Comparison of ENCODE assay signal across 22 mouse cellular contexts in the genomic region with DNA sequence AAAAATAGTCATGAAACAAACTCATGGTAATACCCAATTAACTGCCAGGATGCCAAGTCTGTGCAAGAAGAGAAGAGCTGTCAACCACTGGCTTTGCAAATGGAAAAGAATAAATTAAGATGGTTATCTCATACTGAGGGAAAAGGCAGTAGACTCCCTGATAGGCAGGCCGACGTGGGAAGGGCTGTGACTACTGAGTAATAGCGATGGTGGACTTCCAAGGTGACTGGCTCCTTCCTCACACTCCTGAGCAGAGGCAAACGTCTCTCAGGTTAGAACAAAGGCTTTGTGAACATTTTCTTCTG. TPM values are rescaled to one million over a fixed set of nuclear protein-coding genes. Genes with fewer than 3 reads are reported as not detected.
DNase-seq lines count a peak whose midpoint lies in the region; ATAC-seq and TF ChIP-seq lines count a peak whose summit lies in the region.
"Had no signal": no experiment of that assay in that cellular context is flagged by ENCODE, and none has a peak within 500 bp of the region (broad histone marks: within the 10 kb centered on the region; RNA-seq: fewer than 3 reads in every experiment).

No protein-coding gene starts in this region.

- H3K9me3 ChIP-seq in heart, embryonic 10.5 days: no peaks in the 10 kb centered on the region
- no peaks in the 10 kb centered on the region for H3K9me3 ChIP-seq in heart, embryonic 11.5 days (replicated peaks; ENCODE audit: control insufficient read depth, low read length)
- H3K9me3 ChIP-seq in midbrain, embryonic 10.5 days (replicated peaks): no peaks in the 10 kb centered on the region
- no peaks in the 10 kb centered on the region for H3K9me3 ChIP-seq in midbrain, embryonic 15.5 days
- no peaks in the 10 kb centered on the region for H3K9me3 ChIP-seq in liver, embryonic 13.5 days (replicated peaks)
- H3K9me3 ChIP-seq in stomach, postnatal 0 days (ENCODE audit: control insufficient read depth, low read length): no peaks in the 10 kb centered on the region

- ATAC-seq in heart, embryonic 11.5 days (replicated peaks; ENCODE audit: insufficient number of reproducible peaks, low FRiP score, low TSS enrichment): no peak
- ATAC-seq in midbrain, embryonic 15.5 days (replicated peaks): no peak
- no peak for ATAC-seq in liver, embryonic 13.5 days (ENCODE audit: low read depth)
- peak; percentile 43; the same call in 1 of the 2 replicates for ATAC-seq in stomach, postnatal 0 days (ENCODE audit: low FRiP score, low TSS enrichment)
- ATAC-seq: inflammation-experienced regulatory T-cells, adult 6 months; midbrain, embryonic 16.5 days had no signal

- 68% methylated on average over 4 of the region's 4 CpGs for WGBS in heart, embryonic 10.5 days
- 69% methylated on average over 4 of the region's 4 CpGs for WGBS in heart, embryonic 11.5 days (ENCODE audit: insufficient replicate concordance)
- WGBS in midbrain, embryonic 10.5 days: 81% methylated on average over 4 of the region's 4 CpGs
- WGBS in midbrain, embryonic 15.5 days: 81% methylated on average over 4 of the region's 4 CpGs
- 42% methylated on average over 4 of the region's 4 CpGs for WGBS in liver, embryonic 13.5 days (ENCODE audit: insufficient replicate concordance)
- WGBS in stomach, postnatal 0 days: 43% methylated on average over 4 of the region's 4 CpGs

- no peak for TF ChIP-seq CTCF in stomach, postnatal 0 days (IDR thresholded peaks at IDR 0.05; ENCODE audit: low read depth)

- H3K4me3 ChIP-seq in heart, embryonic 10.5 days: no peak overlapping the region
- H3K4me3 ChIP-seq in heart, embryonic 11.5 days (ENCODE audit: low read depth, low read length): no peak overlapping the region
- no peak overlapping the region for H3K4me3 ChIP-seq in midbrain, embryonic 10.5 days
- H3K4me3 ChIP-seq in midbrain, embryonic 15.5 days: no peak overlapping the region
- H3K4me3 ChIP-seq in liver, embryonic 13.5 days (replicated peaks): no peak overlapping the region
- H3K4me3 ChIP-seq in stomach, postnatal 0 days (ENCODE audit: low read depth, low read length): no peak overlapping the region

- peaks cover 21% of the 10 kb centered on the region for H3K36me3 ChIP-seq in heart, embryonic 10.5 days
- H3K36me3 ChIP-seq in heart, embryonic 11.5 days (ENCODE audit: control insufficient read depth, insufficient read depth, low read length): peaks cover 5% of the 10 kb centered on the region
- peaks cover 22% of the 10 kb centered on the region for H3K36me3 ChIP-seq in midbrain, embryonic 10.5 days
- peaks cover 4% of the 10 kb centered on the region; the same call in 1 of the 2 replicates for H3K36me3 ChIP-seq in midbrain, embryonic 15.5 days (replicated peaks)
- H3K36me3 ChIP-seq in liver, embryonic 13.5 days: peaks cover 17% of the 10 kb centered on the region
- H3K36me3 ChIP-seq in stomach, postnatal 0 days (ENCODE audit: control insufficient read depth, insufficient read depth, low read length): peaks cover 4% of the 10 kb centered on the region; the same call in 1 of the 2 replicates

- H3K4me2 ChIP-seq in heart, embryonic 11.5 days: no peak overlapping the region
- H3K4me2 ChIP-seq in midbrain, embryonic 15.5 days: no peak overlapping the region
- H3K4me2 ChIP-seq in liver, embryonic 13.5 days: no peak overlapping the region
- no peak overlapping the region for H3K4me2 ChIP-seq in stomach, postnatal 0 days (replicated peaks; ENCODE audit: low read depth)

- TF ChIP-seq EP300 in stomach, postnatal 0 days (optimal IDR thresholded peaks at IDR 0.05): no peak

- peak overlapping the region; percentile 71; the same call in 1 of the 2 replicates for H3K27ac ChIP-seq in heart, embryonic 10.5 days
- H3K27ac ChIP-seq in heart, embryonic 11.5 days (ENCODE audit: low read depth, low read length): no peak overlapping the region
- peak overlapping the region; percentile 80 for H3K27ac ChIP-seq in midbrain, embryonic 10.5 days (replicated peaks)
- H3K27ac ChIP-seq in midbrain, embryonic 15.5 days: no peak overlapping the region
- H3K27ac ChIP-seq in liver, embryonic 13.5 days: peak overlapping the region; percentile 85
- peak overlapping the region; percentile 69 for H3K27ac ChIP-seq in stomach, postnatal 0 days (replicated peaks)

- H3K4me1 ChIP-seq in heart, embryonic 10.5 days: peaks cover 20% of the 10 kb centered on the region
- H3K4me1 ChIP-seq in heart, embryonic 11.5 days (ENCODE audit: control insufficient read depth, insufficient read depth, low read length): peaks cover 8% of the 10 kb centered on the region
- peaks cover 38% of the 10 kb centered on the region for H3K4me1 ChIP-seq in midbrain, embryonic 10.5 days
- peaks cover 34% of the 10 kb centered on the region for H3K4me1 ChIP-seq in midbrain, embryonic 15.5 days
- H3K4me1 ChIP-seq in liver, embryonic 13.5 days (replicated peaks): peaks cover 55% of the 10 kb centered on the region
- peaks cover 2% of the 10 kb centered on the region; the same call in 1 of the 2 replicates for H3K4me1 ChIP-seq in stomach, postnatal 0 days (replicated peaks; ENCODE audit: control insufficient read depth, insufficient read depth)

- H3K9ac ChIP-seq in heart, embryonic 11.5 days (ENCODE audit: low read depth, low read length): no peak overlapping the region
- H3K9ac ChIP-seq in midbrain, embryonic 15.5 days: no peak overlapping the region
- no peak overlapping the region for H3K9ac ChIP-seq in liver, embryonic 13.5 days
- no peak overlapping the region for H3K9ac ChIP-seq in stomach, postnatal 0 days (ENCODE audit: low read length)

- no peaks in the 10 kb centered on the region for H3K27me3 ChIP-seq in heart, embryonic 10.5 days (ENCODE audit: insufficient read depth, poor library complexity, severe bottlenecking)
- H3K27me3 ChIP-seq in heart, embryonic 11.5 days (ENCODE audit: control insufficient read depth, insufficient read depth, low read length): no peaks in the 10 kb centered on the region
- H3K27me3 ChIP-seq in midbrain, embryonic 10.5 days (ENCODE audit: low read depth, poor library complexity, severe bottlenecking): no peaks in the 10 kb centered on the region
- no peaks in the 10 kb centered on the region for H3K27me3 ChIP-seq in midbrain, embryonic 15.5 days (replicated peaks)
- no peaks in the 10 kb centered on the region for H3K27me3 ChIP-seq in liver, embryonic 13.5 days
- no peaks in the 10 kb centered on the region for H3K27me3 ChIP-seq in stomach, postnatal 0 days (ENCODE audit: control insufficient read depth, insufficient read depth, low read length)

- no peak for DNase-seq in heart, embryonic 10.5 days (ENCODE audit: low spot score)
- no peak for DNase-seq in midbrain, embryonic 10.5 days (ENCODE audit: low spot score)
- no peak for DNase-seq in liver, embryonic 13.5 days
- DNase-seq in stomach, postnatal 0 days (ENCODE audit: low spot score): peak; percentile 53
- no peak for DNase-seq in adrenal gland, postnatal 14 days
- DNase-seq in adrenal gland, postnatal 10 days: no peak
- DNase-seq: adrenal gland, adult 8-10 months; B cell, adult 2 months; cerebellum, postnatal 14 days; gastrocnemius, postnatal 36 days; lung, adult 2 months; lung, postnatal 4 days had no signal

RNA-seq across cellular contexts. Expression of a gene that starts 1.5 kb away (rescaled TPM):
- polyA plus RNA-seq in heart, embryonic 10.5 days (2016; fragmentation: Nextera tagmentation; extraction: Ambion mirVana): 220 and 253 TPM in 2 replicates
- polyA plus RNA-seq in heart, embryonic 11.5 days (2014; fragmentation: Nextera tagmentation; extraction: Ambion mirVana): 165 and 178 TPM in 2 replicates
- 366 and 381 TPM in 2 replicates for polyA plus RNA-seq in midbrain, embryonic 10.5 days (2016; fragmentation: Nextera tagmentation; extraction: Ambion mirVana)
- 461 and 488 TPM in 2 replicates for polyA plus RNA-seq in midbrain, embryonic 15.5 days (2015; fragmentation: Nextera tagmentation; extraction: Ambion mirVana)
- 274 and 295 TPM in 2 replicates for polyA plus RNA-seq in liver, embryonic 13.5 days (2015; fragmentation: Nextera tagmentation; extraction: Ambion mirVana)
- polyA plus RNA-seq in stomach, postnatal 0 days (2015; fragmentation: Nextera tagmentation; extraction: Ambion mirVana): 372 and 379 TPM in 2 replicates
- total RNA-seq in adrenal gland, postnatal 14 days (2021): 99.6 and 157 TPM in 2 replicates
- total RNA-seq in adrenal gland, postnatal 10 days (2021): 10 to 100 TPM; 56.9 to 70.2 TPM

RNA-seq across cellular contexts. Expression of a gene that starts 2.3 kb away (rescaled TPM):
- polyA plus RNA-seq in heart, embryonic 10.5 days (2016; fragmentation: Nextera tagmentation; extraction: Ambion mirVana): not detected in 2 replicates
- polyA plus RNA-seq in heart, embryonic 11.5 days (2014; fragmentation: Nextera tagmentation; extraction: Ambion mirVana): not detected in 2 replicates
- polyA plus RNA-seq in midbrain, embryonic 10.5 days (2016; fragmentation: Nextera tagmentation; extraction: Ambion mirVana): not detected in 2 replicates
- 0.11 TPM in 1 of 2 replicates, not detected in the other for polyA plus RNA-seq in midbrain, embryonic 15.5 days (2015; fragmentation: Nextera tagmentation; extraction: Ambion mirVana)
- not detected in 2 replicates for polyA plus RNA-seq in liver, embryonic 13.5 days (2015; fragmentation: Nextera tagmentation; extraction: Ambion mirVana)
- 0.17 TPM in 1 of 2 replicates, not detected in the other for polyA plus RNA-seq in stomach, postnatal 0 days (2015; fragmentation: Nextera tagmentation; extraction: Ambion mirVana)
- total RNA-seq in adrenal gland, postnatal 14 days (2021): not detected in 2 replicates
- total RNA-seq in adrenal gland, postnatal 10 days (2021): not detected
- total RNA-seq: adrenal gland, adult 8-10 months; gastrocnemius, postnatal 36 days; hematopoietic stem cell, adult 5-6 weeks; layer of hippocampus, adult 18-20 months; left cerebral cortex, postnatal 25 days had no signal
- polyA plus RNA-seq: heart, embryonic 14.5 days; inflammation-experienced regulatory T-cells, adult 6 months; lung, adult 2 months; midbrain, embryonic 16.5 days; spleen, adult 2 months; urinary bladder, adult 2 months had no signal

RNA-seq across cellular contexts. Expression of a gene that starts 10.1 kb away (rescaled TPM):
- polyA plus RNA-seq in heart, embryonic 10.5 days (2016; fragmentation: Nextera tagmentation; extraction: Ambion mirVana): 10.1 and 11.6 TPM in 2 replicates
- 7.9 TPM in 2 replicates for polyA plus RNA-seq in heart, embryonic 11.5 days (2014; fragmentation: Nextera tagmentation; extraction: Ambion mirVana)
- polyA plus RNA-seq in midbrain, embryonic 10.5 days (2016; fragmentation: Nextera tagmentation; extraction: Ambion mirVana): 18.2 and 26.1 TPM in 2 replicates
- 111 and 113 TPM in 2 replicates for polyA plus RNA-seq in midbrain, embryonic 15.5 days (2015; fragmentation: Nextera tagmentation; extraction: Ambion mirVana)
- 5.5 and 5.9 TPM in 2 replicates for polyA plus RNA-seq in liver, embryonic 13.5 days (2015; fragmentation: Nextera tagmentation; extraction: Ambion mirVana)
- polyA plus RNA-seq in stomach, postnatal 0 days (2015; fragmentation: Nextera tagmentation; extraction: Ambion mirVana): 19.4 and 22.0 TPM in 2 replicates
- total RNA-seq in adrenal gland, postnatal 14 days (2021): 19.8 and 21.5 TPM in 2 replicates
- total RNA-seq in adrenal gland, postnatal 10 days (2021): 10 to 100 TPM; 19.2 to 23.2 TPM

RNA-seq across cellular contexts. Expression of a gene that starts 32.7 kb away (rescaled TPM):
- 12.4 and 14.7 TPM in 2 replicates for polyA plus RNA-seq in heart, embryonic 10.5 days (2016; fragmentation: Nextera tagmentation; extraction: Ambion mirVana)
- polyA plus RNA-seq in heart, embryonic 11.5 days (2014; fragmentation: Nextera tagmentation; extraction: Ambion mirVana): 5.9 and 8.7 TPM in 2 replicates
- polyA plus RNA-seq in midbrain, embryonic 10.5 days (2016; fragmentation: Nextera tagmentation; extraction: Ambion mirVana): 4.1 and 5.9 TPM in 2 replicates
- 0.05 and 0.14 TPM in 2 replicates for polyA plus RNA-seq in midbrain, embryonic 15.5 days (2015; fragmentation: Nextera tagmentation; extraction: Ambion mirVana)
- polyA plus RNA-seq in liver, embryonic 13.5 days (2015; fragmentation: Nextera tagmentation; extraction: Ambion mirVana): 133 and 136 TPM in 2 replicates
- 6.6 and 6.8 TPM in 2 replicates for polyA plus RNA-seq in stomach, postnatal 0 days (2015; fragmentation: Nextera tagmentation; extraction: Ambion mirVana)
- 1.6 and 15.1 TPM in 2 replicates for total RNA-seq in adrenal gland, postnatal 14 days (2021)
- 10 to 100 TPM; 15.2 to 41.1 TPM for total RNA-seq in adrenal gland, postnatal 10 days (2021)
- total RNA-seq: gastrocnemius, postnatal 36 days; left cerebral cortex, postnatal 25 days had no signal
- polyA plus RNA-seq: heart, embryonic 14.5 days; inflammation-experienced regulatory T-cells, adult 6 months; urinary bladder, adult 2 months had no signal

RNA-seq across cellular contexts. Expression of a gene that starts 56.8 kb away (rescaled TPM):
- polyA plus RNA-seq in heart, embryonic 10.5 days (2016; fragmentation: Nextera tagmentation; extraction: Ambion mirVana): 0.77 and 0.85 TPM in 2 replicates
- 0.13 and 0.58 TPM in 2 replicates for polyA plus RNA-seq in heart, embryonic 11.5 days (2014; fragmentation: Nextera tagmentation; extraction: Ambion mirVana)
- 6.3 and 10.6 TPM in 2 replicates for polyA plus RNA-seq in midbrain, embryonic 10.5 days (2016; fragmentation: Nextera tagmentation; extraction: Ambion mirVana)
- polyA plus RNA-seq in midbrain, embryonic 15.5 days (2015; fragmentation: Nextera tagmentation; extraction: Ambion mirVana): 59.6 and 59.8 TPM in 2 replicates
- 0.75 and 0.78 TPM in 2 replicates for polyA plus RNA-seq in liver, embryonic 13.5 days (2015; fragmentation: Nextera tagmentation; extraction: Ambion mirVana)
- 0.45 and 0.71 TPM in 2 replicates for polyA plus RNA-seq in stomach, postnatal 0 days (2015; fragmentation: Nextera tagmentation; extraction: Ambion mirVana)
- 3.3 and 5.3 TPM in 2 replicates for total RNA-seq in adrenal gland, postnatal 14 days (2021)
- total RNA-seq in adrenal gland, postnatal 10 days (2021): 1 to 10 TPM; 2.2 to 5.7 TPM

Comparison
In these comparisons a context has a peak if more than half of its experiments do, and no peak if none do; other contexts are left out.
1. H3K27ac ChIP-seq: peak in heart, embryonic 10.5 days (single experiment), midbrain, embryonic 10.5 days (single experiment), liver, embryonic 13.5 days (single experiment) and stomach, postnatal 0 days (single experiment); none in heart, embryonic 11.5 days (single experiment) and midbrain, embryonic 15.5 days (single experiment).